Mouse (Mus musculus) G1E (cell line): ENCODE data around the gene Ryr1. TPM values are rescaled to one million over a fixed set of nuclear protein-coding genes. Genes with fewer than 3 reads are reported as not detected.

Experiments used
- ATAC-seq: 2 replicates; pipeline ENCODE4 v1.8.0; 2016; ENCODE audit warnings: mild to moderate bottlenecking; ENCODE audit not compliant: insufficient number of reproducible peaks, poor library complexity, low FRiP score, severe bottlenecking; ENCODE audit errors: extremely low read depth
- DNase-seq: peaks from one replicate; pipeline ENCODE4 v3.0.0; 2012; ENCODE audit warnings: low spot score
- H3K27me3 ChIP-seq: 2 replicates; pipeline ENCODE4 v1.6.1; 2012; ENCODE audit warnings: mild to moderate bottlenecking, low read length, inconsistent platforms; ENCODE audit not compliant: insufficient read depth
- H3K36me3 ChIP-seq: replicated peaks from 2 replicates; pipeline ENCODE3; 2012; ENCODE audit warnings: mild to moderate bottlenecking, inconsistent platforms
- H3K4me1 ChIP-seq: 2 replicates; pipeline ENCODE4 v1.6.1; 2012; ENCODE audit warnings: low read depth, low read length, inconsistent platforms, mixed read lengths; ENCODE audit not compliant: insufficient read depth
- H3K4me3 ChIP-seq: 2 replicates; pipeline ENCODE4 v1.5.1; 2012; ENCODE audit warnings: low read depth, mild to moderate bottlenecking, inconsistent platforms, low read length, moderate library complexity, mixed read lengths
- H3K9me3 ChIP-seq: replicated peaks from 2 replicates; pipeline ENCODE4 v1.6.1; 2012; ENCODE audit warnings: inconsistent platforms
- CTCF ChIP-seq: IDR thresholded peaks from 2 replicates; pipeline ENCODE4 v1.5.1; 2012; ENCODE audit warnings: low read depth, low read length, inconsistent platforms, mixed read lengths
- GATA1 ChIP-seq: IDR thresholded peaks from 2 replicates; pipeline ENCODE4 v1.6.1; 2012; ENCODE audit warnings: borderline replicate concordance, low read length, inconsistent platforms, mixed read lengths
- GATA2 ChIP-seq: IDR thresholded peaks from 2 replicates; pipeline ENCODE4 v1.6.1; 2012; ENCODE audit warnings: low read depth, low read length, inconsistent platforms, borderline replicate concordance
- POLR2AphosphoS5 ChIP-seq: IDR thresholded peaks from 2 replicates; pipeline ENCODE4 v1.6.1; 2012; ENCODE audit warnings: low read depth, low read length, inconsistent platforms; ENCODE audit not compliant: insufficient replicate concordance
- TAL1 ChIP-seq: conservative IDR thresholded peaks from 2 replicates; pipeline ENCODE4 v1.6.1; 2012; ENCODE audit warnings: low read depth, low read length, inconsistent platforms, mixed read lengths
- polyA plus RNA-seq: library from polyadenylated mRNA; stranded (reverse); fragments of >175 nt; gene quantifications from 2 replicates; pipeline ENCODE4 v1.2.3, GENCODE M21; 2012
- total RNA-seq, 2 experiments: library from RNA; stranded (forward) in 1 of 2; stranded (reverse) in 1 of 2; fragments of 200-1000 nt in 1 of 2; fragments of >200 nt in 1 of 2; fragmentation: Nextera tagmentation in 1 of 2; gene quantifications; 2 replicates each; pipeline ENCODE4 v1.2.3; 2014 to 2017

Ryr1 gene
- total and polyA plus RNA-seq, 3 experiments, result under 0.01 to 0.38 (median 0.30) TPM

DNA sequence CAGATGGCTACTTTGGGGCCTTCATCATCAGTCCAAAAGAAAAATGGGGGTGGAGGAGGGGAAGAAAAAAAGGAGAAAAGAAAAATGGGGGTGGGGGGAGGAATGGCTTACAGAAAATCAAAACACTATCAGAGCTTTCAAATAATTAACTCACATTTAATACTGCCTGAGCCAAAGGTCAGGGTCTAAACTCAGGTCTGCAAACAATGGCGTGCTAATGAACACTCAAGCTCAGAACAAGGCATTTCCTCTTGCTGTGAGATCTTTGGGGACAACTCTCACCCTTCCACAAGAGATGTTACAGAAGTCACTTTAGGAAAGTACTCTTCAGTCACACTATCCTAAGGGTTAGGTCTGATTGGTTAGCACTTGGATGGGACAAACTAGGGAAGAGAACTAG, 166.2 kb downstream of the Ryr1 start:
- ATAC-seq (no peak), DNase-seq (no peak)
- Histone ChIP-seq H3K4me1 (peaks cover 79% of the 10 kb centered on the region), H3K4me3 (no peak overlapping the region), H3K27me3 (no peaks in the 10 kb centered on the region), H3K36me3 (peaks cover 45% of the 10 kb centered on the region), H3K9me3 (no peaks in the 10 kb centered on the region)
- TF ChIP-seq CTCF (no peak), GATA1 (no peak), GATA2 (no peak), POLR2AphosphoS5 (no peak), TAL1 (no peak)

DNA sequence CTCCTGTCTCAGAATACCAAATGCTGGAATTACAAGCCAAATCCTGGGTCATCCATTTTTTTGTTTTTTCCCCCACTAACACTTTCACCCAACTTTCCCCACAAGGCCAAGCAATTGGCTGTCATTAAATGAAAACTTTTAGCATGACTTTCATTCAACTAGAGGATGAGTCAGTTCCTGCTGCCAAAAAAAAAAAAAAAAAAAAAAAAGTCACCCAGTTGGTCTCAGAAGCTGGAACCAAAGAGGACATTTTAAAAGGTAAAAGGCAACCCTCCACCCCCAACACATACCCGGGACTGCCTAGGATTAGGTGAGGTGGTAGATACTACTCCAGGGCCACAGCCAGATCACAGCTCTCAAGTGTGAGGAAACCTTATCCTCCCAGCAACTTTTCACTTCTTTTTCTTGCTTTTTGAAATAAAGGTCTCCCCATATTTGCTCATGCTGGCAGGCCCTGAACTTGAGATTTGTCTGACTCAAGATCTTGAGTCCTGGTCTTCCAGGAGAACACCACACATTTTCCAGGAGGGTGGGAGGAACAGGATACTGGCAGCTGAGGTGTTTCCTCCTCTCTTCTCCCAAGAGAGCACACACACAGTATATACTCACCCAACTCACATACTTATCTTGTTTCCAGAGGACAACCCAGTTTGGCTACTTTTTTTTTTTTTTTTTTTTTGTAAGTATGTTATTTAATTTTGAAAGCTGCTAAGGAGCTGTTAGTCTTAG, 166.8 kb downstream of the Ryr1 start:
- Histone ChIP-seq H3K9me3 (no peaks in the 10 kb centered on the region), H3K27me3 (no peaks in the 10 kb centered on the region), H3K4me3 (no peak overlapping the region), H3K4me1 (peaks cover 78% of the 10 kb centered on the region), H3K36me3 (peaks cover 49% of the 10 kb centered on the region)
- TF ChIP-seq CTCF (no peak), GATA1 (no peak), GATA2 (no peak), POLR2AphosphoS5 (no peak), TAL1 (no peak)
- no peak for ATAC-seq
- no peak for DNase-seq

GRCm38 (mm10) chr7:28957286-28957685, 167.7 kb downstream of the Ryr1 start:
- H3K36me3 ChIP-seq, result peaks cover 53% of the 10 kb centered on the region
- no peaks in the 10 kb centered on the region for H3K27me3 ChIP-seq
- H3K4me1 ChIP-seq, result peaks cover 74% of the 10 kb centered on the region
- ATAC-seq (no peak), DNase-seq (no peak)
- no peak overlapping the region for H3K4me3 ChIP-seq
- no peak for TF ChIP-seq TAL1
- TF ChIP-seq POLR2AphosphoS5, result no peak
- TF ChIP-seq CTCF, result no peak
- TF ChIP-seq GATA2, result no peak
- TF ChIP-seq GATA1, result no peak
- H3K9me3 ChIP-seq, result no peaks in the 10 kb centered on the region

DNA sequence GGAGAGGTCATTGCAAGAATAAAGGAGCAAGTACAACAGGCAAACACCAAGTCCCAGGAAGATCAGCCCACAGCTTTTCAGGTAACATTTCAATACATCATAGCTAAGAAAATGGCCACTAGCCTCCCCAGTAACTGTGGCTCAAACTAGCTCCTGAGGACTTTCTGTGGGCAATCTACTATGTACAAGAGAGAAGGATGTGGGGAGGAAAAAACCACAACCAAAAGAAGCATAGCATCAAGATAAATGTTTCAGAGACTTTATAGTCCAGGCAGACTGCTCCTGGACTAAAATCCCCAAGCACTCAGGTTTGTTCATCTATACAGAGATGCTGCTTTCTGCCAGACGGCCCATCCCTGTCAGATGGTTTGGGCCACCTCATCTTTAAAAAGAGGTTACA, 168.7 kb downstream of the Ryr1 start:
- TF ChIP-seq GATA1 (no peak), POLR2AphosphoS5 (no peak), CTCF (no peak), GATA2 (no peak), TAL1 (no peak)
- Histone ChIP-seq H3K36me3 (peaks cover 63% of the 10 kb centered on the region), H3K27me3 (no peaks in the 10 kb centered on the region), H3K4me1 (peaks cover 77% of the 10 kb centered on the region), H3K9me3 (no peaks in the 10 kb centered on the region), H3K4me3 (no peak overlapping the region)
- DNase-seq (no peak), ATAC-seq (no peak)

DNA sequence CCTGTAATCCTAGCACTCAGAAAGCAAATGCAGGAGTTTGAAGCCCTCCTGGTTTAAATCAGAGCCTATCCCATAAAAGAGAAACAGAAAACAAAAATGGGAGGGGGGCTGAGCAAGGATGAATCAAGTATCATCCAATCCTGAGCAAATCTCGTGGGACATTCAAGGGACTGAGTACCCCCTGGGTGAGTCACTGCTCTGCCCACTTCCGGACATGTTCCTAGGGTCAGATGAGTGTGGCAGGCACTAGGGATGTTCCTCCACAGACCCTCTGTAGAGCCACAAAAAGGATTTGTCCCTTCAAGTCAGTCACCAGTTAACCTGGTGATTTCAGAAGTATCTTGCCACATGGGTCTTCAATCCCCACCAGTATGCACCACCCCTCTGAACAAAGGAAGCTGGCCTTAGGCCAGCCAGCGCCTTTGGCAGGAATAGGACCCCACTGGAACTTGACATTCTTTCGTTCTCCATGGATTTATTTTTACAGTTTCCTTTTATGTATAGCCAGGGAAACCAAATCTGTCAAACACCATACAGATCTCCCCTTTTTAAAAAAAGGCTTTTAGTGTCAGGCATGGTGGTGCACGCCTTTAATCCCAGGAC, 169.6 kb downstream of the Ryr1 start:
- TF ChIP-seq GATA1 (no peak), POLR2AphosphoS5 (no peak), GATA2 (no peak), TAL1 (no peak), CTCF (no peak)
- Histone ChIP-seq H3K4me3 (no peak overlapping the region), H3K9me3 (no peaks in the 10 kb centered on the region), H3K36me3 (peaks cover 70% of the 10 kb centered on the region), H3K4me1 (peaks cover 73% of the 10 kb centered on the region), H3K27me3 (no peaks in the 10 kb centered on the region)
- no peak for DNase-seq
- ATAC-seq, result no peak

DNA sequence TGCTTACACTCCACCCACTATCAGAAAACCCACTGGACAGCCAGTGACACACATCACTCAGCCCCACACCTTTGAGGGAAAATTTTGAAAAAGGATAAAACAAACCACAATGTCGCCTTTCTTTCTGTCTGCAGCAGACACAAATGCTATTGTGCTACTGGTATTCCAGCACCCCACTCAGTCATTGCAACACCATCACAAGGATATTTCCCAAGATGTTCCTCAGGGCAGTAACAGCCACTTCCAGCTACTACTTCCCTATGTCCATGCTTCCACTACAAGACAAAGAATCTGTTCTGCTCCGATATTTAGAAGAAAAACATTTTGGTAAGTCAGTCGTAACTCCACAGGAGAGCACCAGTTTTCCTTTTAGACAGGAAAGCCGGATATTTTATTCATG, 170.2 kb downstream of the Ryr1 start:
- no peak for DNase-seq
- Histone ChIP-seq H3K36me3 (peaks cover 72% of the 10 kb centered on the region), H3K9me3 (no peaks in the 10 kb centered on the region), H3K4me3 (no peak overlapping the region), H3K27me3 (no peaks in the 10 kb centered on the region), H3K4me1 (peaks cover 69% of the 10 kb centered on the region)
- TF ChIP-seq CTCF (no peak), POLR2AphosphoS5 (no peak), GATA1 (no peak), TAL1 (no peak), GATA2 (no peak)
- no peak for ATAC-seq
